Mouse (Mus musculus) cortical plate, adult 2 months (tissue): ENCODE results near the gene Anxa3. TPM values are rescaled to one million over a fixed set of nuclear protein-coding genes. Genes with fewer than 3 reads are reported as not detected.

Source experiments
- H3K27ac ChIP-seq: fragments of 200-500 bp; 2 replicates; pipeline ENCODE4 v1.5.1; 2012; ENCODE audit warnings: low read length, control low read depth, inconsistent platforms; ENCODE audit not compliant: insufficient read depth
- H3K4me1 ChIP-seq: fragments of 200-500 bp; 2 replicates; pipeline ENCODE4 v1.6.1; 2011; ENCODE audit warnings: low read length; ENCODE audit not compliant: control insufficient read depth, insufficient read depth
- H3K4me3 ChIP-seq: fragments of 200-500 bp; 2 replicates; pipeline ENCODE4 v1.5.1; 2011; ENCODE audit warnings: mild to moderate bottlenecking, low read length, control low read depth; ENCODE audit not compliant: insufficient read depth
- CTCF ChIP-seq: fragments of 200-500 bp; IDR thresholded peaks from 2 replicates; pipeline ENCODE4 v1.5.1; 2011; ENCODE audit warnings: mild to moderate bottlenecking, control low read depth, low read length; ENCODE audit not compliant: insufficient read depth; ENCODE audit errors: extremely low read depth
- POLR2A ChIP-seq: fragments of 200-500 bp; IDR thresholded peaks from 2 replicates; pipeline ENCODE4 v1.6.1; 2011; ENCODE audit warnings: mild to moderate bottlenecking, low read length, control low read depth; ENCODE audit not compliant: insufficient read depth; ENCODE audit errors: extremely low read depth
- polyA plus RNA-seq: library from polyadenylated mRNA; depleted of rRNA; stranded (reverse); fragments of >200 nt; gene quantifications from 2 replicates; pipeline ENCODE4 v1.2.3, GENCODE M21; 2012; rRNA removed

Anxa3 gene
- polyA plus RNA-seq, result 21.5 and 22.7 TPM in 2 replicates

GRCm38 (mm10) chr5:96792936-96793718 is at the start of gene Anxa3:
TSS of gene Anxa3 (plus strand) at chr5:96793339.
- Histone ChIP-seq H3K27ac (peak within 1 kb of the TSS; percentile 95), H3K4me3 (peak within 1 kb of the TSS; percentile 49), H3K4me1 (no peaks in the 10 kb centered on the region; the same call in 1 of the 2 replicates)
- no peak for TF ChIP-seq POLR2A
- TF ChIP-seq CTCF, result no peak

GRCm38 (mm10) chr5:96747195-96747984 is 45.7 kb upstream of the Anxa3 start:
- Histone ChIP-seq H3K4me3 (no peak overlapping the region), H3K27ac (no peak overlapping the region), H3K4me1 (no peaks in the 10 kb centered on the region)
- TF ChIP-seq POLR2A (no peak), CTCF (no peak)

GRCm38 (mm10) chr5:96757615-96758014 is 35.5 kb upstream of the Anxa3 start:
- H3K27ac ChIP-seq, result no peak overlapping the region
- TF ChIP-seq CTCF, result no peak
- no peak overlapping the region for H3K4me3 ChIP-seq
- H3K4me1 ChIP-seq, result no peaks in the 10 kb centered on the region

GRCm38 (mm10) chr5:96762021-96762420 is 31.1 kb upstream of the Anxa3 start:
- H3K4me3 ChIP-seq, result no peak overlapping the region
- TF ChIP-seq POLR2A, result no peak
- no peak for TF ChIP-seq CTCF
- no peaks in the 10 kb centered on the region; the same call in 1 of the 2 replicates for H3K4me1 ChIP-seq
- H3K27ac ChIP-seq, result no peak overlapping the region

GRCm38 (mm10) chr5:96768846-96769471 is 24.2 kb upstream of the Anxa3 start:
- Histone ChIP-seq H3K4me1 (no peaks in the 10 kb centered on the region), H3K4me3 (no peak overlapping the region), H3K27ac (no peak overlapping the region)
- no peak for TF ChIP-seq POLR2A
- peak; percentile 85 for TF ChIP-seq CTCF

- TF ChIP-seq CTCF, result no peak
- no peak for TF ChIP-seq POLR2A
- no peaks in the 10 kb centered on the region for H3K4me1 ChIP-seq
- no peak overlapping the region for H3K27ac ChIP-seq
- no peak overlapping the region for H3K4me3 ChIP-seq
Observed at GRCm38 (mm10) chr5:96783506-96784288, 9.4 kb upstream of the Anxa3 start.

GRCm38 (mm10) chr5:96785096-96785495 is 8.0 kb upstream of the Anxa3 start:
- H3K4me3 ChIP-seq, result no peak overlapping the region
- H3K27ac ChIP-seq, result no peak overlapping the region
- H3K4me1 ChIP-seq, result no peaks in the 10 kb centered on the region
- TF ChIP-seq CTCF (no peak), POLR2A (no peak)

- Histone ChIP-seq H3K27ac (no peak overlapping the region), H3K4me3 (no peak overlapping the region)
- TF ChIP-seq CTCF (no peak), POLR2A (no peak)
Observed at GRCm38 (mm10) chr5:96792422-96792821, 717 bp upstream of the Anxa3 start.

GRCm38 (mm10) chr5:96793953-96794635 is 955 bp downstream of the Anxa3 start:
- H3K27ac ChIP-seq, result peak overlapping the region; percentile 95; the same call in 1 of the 2 replicates
- H3K4me1 ChIP-seq, result no peaks in the 10 kb centered on the region; the same call in 1 of the 2 replicates
- peak overlapping the region; percentile 49 for H3K4me3 ChIP-seq
- no peak for TF ChIP-seq CTCF
- TF ChIP-seq POLR2A, result no peak

More at GRCm38 (mm10) chr5:96792422-96792821, 717 bp upstream of the Anxa3 start:
- H3K4me1 ChIP-seq, result no peaks in the 10 kb centered on the region; the same call in 1 of the 2 replicates

GRCm38 (mm10) chr5:96795752-96796151 is 2.6 kb downstream of the Anxa3 start:
- Histone ChIP-seq H3K27ac (no peak overlapping the region), H3K4me3 (no peak overlapping the region), H3K4me1 (no peaks in the 10 kb centered on the region; the same call in 1 of the 2 replicates)
- TF ChIP-seq CTCF (no peak), POLR2A (no peak)
